Comparison of ENCODE assay signal across 8 mouse cellular contexts in genomic region chr7:44848561-44849415, GRCm38 (mm10). TPM values are rescaled to one million over a fixed set of nuclear protein-coding genes. Genes with fewer than 3 reads are reported as not detected.
DNase-seq lines count a peak whose midpoint lies in the region; ATAC-seq and TF ChIP-seq lines count a peak whose summit lies in the region.

Gene Akt1s1 (plus strand): TSS chr7:44848991.
Gene Tbc1d17 (minus strand): TSS chr7:44849079.

- TF ChIP-seq POLR2A in bone marrow macrophage, adult 2 months (IDR thresholded peaks at IDR 0.05; ENCODE audit: borderline replicate concordance, low read depth, low read length), result 0 out of 2 replicates have a peak, but pooled peaks have one; percentile 19
- TF ChIP-seq POLR2A in embryonic fibroblast, embryonic 13.5 days (IDR thresholded peaks at IDR 0.05; ENCODE audit: low read depth, low read length), result peak; percentile 49

- H3K4me1 ChIP-seq in bone marrow macrophage, adult 2 months (ENCODE audit: control insufficient read depth, insufficient read depth, low read length), result peaks cover 18% of the 10 kb centered on the region
- H3K4me1 ChIP-seq in embryonic fibroblast, embryonic 13.5 days (ENCODE audit: control insufficient read depth, insufficient read depth, low read length), result peaks cover 17% of the 10 kb centered on the region
- H3K4me1 ChIP-seq in kidney, embryonic 14.5 days (ENCODE audit: control insufficient read depth, insufficient read depth, low read length), result peaks cover 13% of the 10 kb centered on the region
- peaks cover 45% of the 10 kb centered on the region for H3K4me1 ChIP-seq in limb, embryonic 15.5 days

- WGBS in kidney, embryonic 14.5 days, result under 1% methylated on average over 54 of the region's 54 CpGs
- WGBS in limb, embryonic 15.5 days, result under 1% methylated on average over 54 of the region's 54 CpGs

- peak within 1 kb of the TSS; percentile 96 for H3K27ac ChIP-seq in bone marrow macrophage, adult 2 months (ENCODE audit: insufficient read depth, low read depth, low read length)
- H3K27ac ChIP-seq in embryonic fibroblast, embryonic 13.5 days (ENCODE audit: insufficient read depth, low read length), result peak within 1 kb of the TSS; percentile 92
- H3K27ac ChIP-seq in kidney, embryonic 14.5 days (ENCODE audit: low read depth, low read length), result peak within 1 kb of the TSS; percentile 97
- H3K27ac ChIP-seq in limb, embryonic 15.5 days, result peak within 1 kb of the TSS; percentile 100

- ATAC-seq in kidney, embryonic 14.5 days (ENCODE audit: low FRiP score, low TSS enrichment), result peak; percentile 84
- peak; percentile 90 for ATAC-seq in limb, embryonic 15.5 days (ENCODE audit: insufficient number of reproducible peaks, low FRiP score, low TSS enrichment, low read depth)

- H3K4me3 ChIP-seq in bone marrow macrophage, adult 2 months (ENCODE audit: insufficient read depth, low read length), result peak within 1 kb of the TSS; percentile 65
- peak within 1 kb of the TSS; percentile 60 for H3K4me3 ChIP-seq in embryonic fibroblast, embryonic 13.5 days (ENCODE audit: insufficient read depth, low read length)
- H3K4me3 ChIP-seq in kidney, embryonic 14.5 days (ENCODE audit: low read length), result peak within 1 kb of the TSS; percentile 70
- peak within 1 kb of the TSS; percentile 72 for H3K4me3 ChIP-seq in limb, embryonic 15.5 days

- H3K27me3 ChIP-seq in kidney, embryonic 14.5 days (ENCODE audit: control insufficient read depth, insufficient read depth, low read length), result no peaks in the 10 kb centered on the region
- no peaks in the 10 kb centered on the region for H3K27me3 ChIP-seq in limb, embryonic 15.5 days

- peaks cover 47% of the 10 kb centered on the region for H3K36me3 ChIP-seq in kidney, embryonic 14.5 days (ENCODE audit: control insufficient read depth, insufficient read depth, low read length)
- peaks cover 52% of the 10 kb centered on the region for H3K36me3 ChIP-seq in limb, embryonic 15.5 days

- H3K9me3 ChIP-seq in kidney, embryonic 14.5 days (ENCODE audit: control insufficient read depth, low read length), result no peaks in the 10 kb centered on the region
- no peaks in the 10 kb centered on the region for H3K9me3 ChIP-seq in limb, embryonic 15.5 days

- DNase-seq in A20 (ENCODE audit: low read depth, low spot score), result peak; percentile 100
- DNase-seq in heart, adult 9 months (ENCODE audit: low spot score in 2 of 2), result peak; percentile 100
- DNase-seq in monocyte, adult 2 months (ENCODE audit: low read depth in 1 of 2, low spot score in 2 of 2), result peak; percentile 99
- DNase-seq in spleen, postnatal 36 days (ENCODE audit: low spot score in 2 of 2), result peak; percentile 99 to 100

- H3K4me2 ChIP-seq in kidney, embryonic 14.5 days (replicated peaks; ENCODE audit: low read depth, low read length), result peak within 1 kb of the TSS; percentile 67
- H3K4me2 ChIP-seq in limb, embryonic 15.5 days, result peak within 1 kb of the TSS; percentile 84

- H3K9ac ChIP-seq in kidney, embryonic 14.5 days (ENCODE audit: low read depth, low read length), result peak within 1 kb of the TSS; percentile 80
- peak within 1 kb of the TSS; percentile 64 for H3K9ac ChIP-seq in limb, embryonic 15.5 days

- no peak for TF ChIP-seq CTCF in bone marrow macrophage, adult 2 months (IDR thresholded peaks at IDR 0.05; ENCODE audit: low read depth, low read length)
- no peak for TF ChIP-seq CTCF in embryonic fibroblast, embryonic 13.5 days (IDR thresholded peaks at IDR 0.05; ENCODE audit: borderline replicate concordance, insufficient read depth, low read length)

RNA-seq across cellular contexts. Expression of gene Akt1s1, which starts in this region (rescaled TPM):
- polyA plus RNA-seq in bone marrow macrophage, adult 2 months (2012; ENCODE audit: insufficient read depth, insufficient read length, missing spikeins), result 36.9 and 45.3 TPM in 2 replicates
- polyA plus RNA-seq in embryonic fibroblast, embryonic 13.5 days (2011; ENCODE audit: insufficient read length, low read depth, missing spikeins), result 80.0 and 84.2 TPM in 2 replicates
- polyA plus RNA-seq in kidney, embryonic 14.5 days (2014; fragmentation: Nextera tagmentation; extraction: Ambion mirVana), result 51.4 and 86.5 TPM in 2 replicates
- polyA plus RNA-seq in limb, embryonic 15.5 days (2015; fragmentation: Nextera tagmentation; extraction: Ambion mirVana), result 118 and 124 TPM in 2 replicates

RNA-seq across cellular contexts. Expression of gene Tbc1d17, which starts in this region (rescaled TPM):
- 69.5 and 76.1 TPM in 2 replicates for polyA plus RNA-seq in bone marrow macrophage, adult 2 months (2012; ENCODE audit: insufficient read depth, insufficient read length, missing spikeins)
- polyA plus RNA-seq in embryonic fibroblast, embryonic 13.5 days (2011; ENCODE audit: insufficient read length, low read depth, missing spikeins), result 26.9 and 33.8 TPM in 2 replicates
- 57.0 and 65.3 TPM in 2 replicates for polyA plus RNA-seq in kidney, embryonic 14.5 days (2014; fragmentation: Nextera tagmentation; extraction: Ambion mirVana)
- polyA plus RNA-seq in limb, embryonic 15.5 days (2015; fragmentation: Nextera tagmentation; extraction: Ambion mirVana), result 82.6 and 89.6 TPM in 2 replicates

Comparison
In these comparisons a context has a peak if more than half of its experiments do, and no peak if none do; other contexts are left out.
1. Peak in every context shown above with its lines: DNase-seq, ATAC-seq, H3K4me3 ChIP-seq and H3K27ac ChIP-seq.